Comparison of ENCODE assay signal across 8 mouse cellular contexts in the genomic region with DNA sequence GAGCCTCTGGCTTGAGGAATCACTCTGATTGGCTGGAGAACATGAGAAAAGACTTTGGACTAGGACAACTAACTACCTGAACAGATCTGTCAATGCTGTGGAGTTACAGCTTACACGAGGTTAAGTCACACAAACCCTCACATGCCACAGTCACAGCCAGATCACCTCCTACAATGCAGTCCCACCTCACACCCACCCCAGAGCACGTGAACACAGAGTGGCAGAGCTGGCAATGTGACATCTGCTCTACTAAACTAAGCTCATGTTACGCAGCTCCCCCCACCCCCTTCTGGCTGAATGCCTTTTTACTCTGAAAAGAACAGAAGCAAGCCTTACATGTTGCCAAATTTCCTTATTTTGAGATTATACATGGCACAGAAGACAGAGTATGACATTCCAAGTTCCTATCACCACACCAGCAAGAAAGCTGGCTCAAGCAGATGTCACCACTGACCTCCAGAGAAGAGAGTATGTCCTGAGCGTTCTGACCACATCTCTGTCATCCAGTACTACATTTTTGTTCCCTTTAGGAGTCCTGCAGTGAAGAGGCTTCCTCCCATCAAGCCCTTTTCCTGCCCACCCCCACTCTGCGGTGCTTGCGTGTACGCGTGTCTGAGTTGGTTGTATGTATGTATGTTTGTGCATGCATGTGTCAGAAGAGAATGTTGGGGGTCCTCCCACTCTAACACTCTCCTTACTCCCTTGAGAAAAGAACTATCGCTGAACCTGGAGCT.
A peak's percentile ranks its signal among the peaks of the same experiment; 100 is the strongest.
DNase-seq lines count a peak whose midpoint lies in the region.

No protein-coding gene starts in this region.

- peak; percentile 20 to 48 for DNase-seq in cerebellum, postnatal 14 days
- no peak for DNase-seq in cerebellum, adult 11 months
- DNase-seq in brain, embryonic 18.5 days (ENCODE audit: low read depth, low spot score) = peak; percentile 43
- DNase-seq in heart, adult 9 months (ENCODE audit: low spot score in 2 of 2) = peak; percentile 65 to 74
- peak; percentile 53 for DNase-seq in kidney, postnatal 10 days
- DNase-seq in liver = peak; percentile 12
- DNase-seq in right cerebral cortex, postnatal 25 days = peak; percentile 63
- no peak for DNase-seq in urinary bladder, postnatal 10 days (ENCODE audit: low spot score)

Comparison
In these comparisons a context has a peak if more than half of its experiments do, and no peak if none do; other contexts are left out.
1. DNase-seq: peak in cerebellum, postnatal 14 days (2 of 2), brain, embryonic 18.5 days (single experiment), heart, adult 9 months (2 of 2), kidney, postnatal 10 days (single experiment), liver (single experiment) and right cerebral cortex, postnatal 25 days (single experiment); none in cerebellum, adult 11 months (single experiment) and urinary bladder, postnatal 10 days (single experiment).